Comparison of ENCODE assay signal across 8 mouse cellular contexts in genomic region chr9:53301801-53302311, GRCm38 (mm10). TPM values are rescaled to one million over a fixed set of nuclear protein-coding genes. Genes with fewer than 3 reads are reported as not detected.
DNase-seq lines count a peak whose midpoint lies in the region; ATAC-seq lines count a peak whose summit lies in the region.

No protein-coding gene starts in this region.

- peak; percentile 8 for DNase-seq in ovary, postnatal 14 days (ENCODE audit: low spot score)
- no peak for DNase-seq in ovary, adult 18-20 months (ENCODE audit: low spot score)
- peak; percentile 70 for DNase-seq in cerebellum, adult 9-11 months
- DNase-seq in hindbrain, embryonic 11.5 days (ENCODE audit: low spot score), result peak; percentile 24
- no peak for DNase-seq in MN1 (ENCODE audit: low spot score)

- no peak overlapping the region for H3K27ac ChIP-seq in hindbrain, embryonic 11.5 days (ENCODE audit: low read depth, low read length)
- no peak overlapping the region for H3K27ac ChIP-seq in limb, embryonic 13.5 days
- no peak overlapping the region for H3K27ac ChIP-seq in midbrain, embryonic 16.5 days (ENCODE audit: low read length)

- no peaks in the 10 kb centered on the region for H3K36me3 ChIP-seq in hindbrain, embryonic 11.5 days (ENCODE audit: control insufficient read depth, insufficient read depth, low read length)
- H3K36me3 ChIP-seq in limb, embryonic 13.5 days, result no peaks in the 10 kb centered on the region
- no peaks in the 10 kb centered on the region for H3K36me3 ChIP-seq in midbrain, embryonic 16.5 days (ENCODE audit: control insufficient read depth, insufficient read depth, low read length)

- H3K9ac ChIP-seq in hindbrain, embryonic 11.5 days (ENCODE audit: low read depth, low read length), result no peak overlapping the region
- peak overlapping the region; percentile 32 for H3K9ac ChIP-seq in limb, embryonic 13.5 days
- H3K9ac ChIP-seq in midbrain, embryonic 16.5 days (ENCODE audit: low read depth, low read length), result peak overlapping the region; percentile 59

- no peaks in the 10 kb centered on the region for H3K9me3 ChIP-seq in hindbrain, embryonic 11.5 days (ENCODE audit: control insufficient read depth, low read length)
- H3K9me3 ChIP-seq in limb, embryonic 13.5 days, result no peaks in the 10 kb centered on the region
- H3K9me3 ChIP-seq in midbrain, embryonic 16.5 days (replicated peaks; ENCODE audit: control insufficient read depth, low read length, poor library complexity, severe bottlenecking), result no peaks in the 10 kb centered on the region

- peak overlapping the region; percentile 31 for H3K4me3 ChIP-seq in hindbrain, embryonic 11.5 days (ENCODE audit: low read depth, low read length)
- H3K4me3 ChIP-seq in limb, embryonic 13.5 days, result peak overlapping the region; percentile 39
- peak overlapping the region; percentile 41 for H3K4me3 ChIP-seq in midbrain, embryonic 16.5 days (ENCODE audit: low read depth, low read length)

- peaks cover 6% of the 10 kb centered on the region for H3K27me3 ChIP-seq in hindbrain, embryonic 11.5 days (ENCODE audit: control insufficient read depth, insufficient read depth, low read length)
- peaks cover 33% of the 10 kb centered on the region for H3K27me3 ChIP-seq in limb, embryonic 13.5 days
- peaks cover 11% of the 10 kb centered on the region for H3K27me3 ChIP-seq in midbrain, embryonic 16.5 days (ENCODE audit: control insufficient read depth, insufficient read depth, low read depth, low read length)

- peak overlapping the region; percentile 68 for H3K4me2 ChIP-seq in hindbrain, embryonic 11.5 days (replicated peaks; ENCODE audit: low read depth, low read length)
- H3K4me2 ChIP-seq in limb, embryonic 13.5 days (replicated peaks), result peak overlapping the region; percentile 78
- H3K4me2 ChIP-seq in midbrain, embryonic 16.5 days (ENCODE audit: low read length), result peak overlapping the region; percentile 91

- 6% methylated on average over 19 of the region's 19 CpGs for WGBS in hindbrain, embryonic 11.5 days
- WGBS in limb, embryonic 13.5 days, result 2% methylated on average over 19 of the region's 19 CpGs
- WGBS in midbrain, embryonic 16.5 days, result 4% methylated on average over 19 of the region's 19 CpGs

- peaks cover 4% of the 10 kb centered on the region; the same call in 1 of the 2 replicates for H3K4me1 ChIP-seq in hindbrain, embryonic 11.5 days (replicated peaks; ENCODE audit: control insufficient read depth, insufficient read depth, low read length)
- H3K4me1 ChIP-seq in limb, embryonic 13.5 days, result peaks cover 12% of the 10 kb centered on the region
- peaks cover 9% of the 10 kb centered on the region for H3K4me1 ChIP-seq in midbrain, embryonic 16.5 days (ENCODE audit: control insufficient read depth, insufficient read depth, low read length)

- no peak for ATAC-seq in hindbrain, embryonic 11.5 days (ENCODE audit: low FRiP score)
- 0 out of 2 replicates have a peak, but pooled peaks have one; percentile 24 for ATAC-seq in limb, embryonic 13.5 days (ENCODE audit: low FRiP score, low read depth)
- ATAC-seq in midbrain, embryonic 16.5 days, result peak; percentile 28; the same call in 1 of the 2 replicates
- ATAC-seq in inflammation-experienced regulatory T-cells, adult 6 months, result no peak

RNA-seq across cellular contexts. Expression of gene Exph5, which starts 0.4 kb away (rescaled TPM):
- 0.66 and 1.7 TPM in 2 replicates for polyA plus RNA-seq in hindbrain, embryonic 11.5 days (2014; fragmentation: Nextera tagmentation; extraction: Ambion mirVana)
- 0.97 and 1.2 TPM in 2 replicates for polyA plus RNA-seq in limb, embryonic 13.5 days (2015; fragmentation: Nextera tagmentation; extraction: Ambion mirVana)
- polyA plus RNA-seq in midbrain, embryonic 16.5 days (2015; fragmentation: Nextera tagmentation; extraction: Ambion mirVana), result 0.27 and 0.39 TPM in 2 replicates
- polyA plus RNA-seq in inflammation-experienced regulatory T-cells, adult 6 months (2017; shearing (Covaris generic)), result under 1 TPM; 0.39 to 0.95 (median 0.84) TPM

RNA-seq across cellular contexts. Expression of gene Ddx10, which starts 54.0 kb away (rescaled TPM):
- polyA plus RNA-seq in hindbrain, embryonic 11.5 days (2014; fragmentation: Nextera tagmentation; extraction: Ambion mirVana), result 33.5 and 34.2 TPM in 2 replicates
- polyA plus RNA-seq in limb, embryonic 13.5 days (2015; fragmentation: Nextera tagmentation; extraction: Ambion mirVana), result 28.6 and 29.9 TPM in 2 replicates
- 24.8 and 25.6 TPM in 2 replicates for polyA plus RNA-seq in midbrain, embryonic 16.5 days (2015; fragmentation: Nextera tagmentation; extraction: Ambion mirVana)
- polyA plus RNA-seq in inflammation-experienced regulatory T-cells, adult 6 months (2017; shearing (Covaris generic)), result 10 to 100 TPM; 40.1 to 65.0 (median 54.7) TPM

Comparison
In these comparisons a context has a peak if more than half of its experiments do, and no peak if none do; other contexts are left out.
1. DNase-seq: peak in ovary, postnatal 14 days (single experiment), cerebellum, adult 9-11 months (single experiment) and hindbrain, embryonic 11.5 days (single experiment); none in ovary, adult 18-20 months (single experiment) and MN1 (single experiment).
2. ATAC-seq: peak in limb, embryonic 13.5 days (single experiment) and midbrain, embryonic 16.5 days (single experiment); none in hindbrain, embryonic 11.5 days (single experiment) and inflammation-experienced regulatory T-cells, adult 6 months (single experiment).
3. Peak in every context shown above with its lines, with median percentiles within 50 percentile points of each other: H3K4me2 ChIP-seq and H3K4me3 ChIP-seq.